Mouse (Mus musculus) adrenal gland, adult 2 months (tissue): ENCODE measurements around the gene Neu3. TPM values are rescaled to one million over a fixed set of nuclear protein-coding genes. Genes with fewer than 3 reads are reported as not detected.

ENCODE experiments used
- DNase-seq: peaks from one replicate; pipeline ENCODE4 v3.0.0; 2021
- long read RNA-seq: library from polyadenylated mRNA; stranded (forward); transcript quantifications from one replicate; pipeline ENCODE4 v2.0.0, GENCODE M21; 2021
- polyA plus RNA-seq: library from polyadenylated mRNA; depleted of rRNA; stranded (reverse); fragments of >200 nt; gene quantifications from 2 replicates; pipeline ENCODE4 v1.2.3, GENCODE M21; 2012; rRNA removed
- total RNA-seq, 2 experiments: library from RNA; stranded (reverse); gene quantifications; 2 replicates each; pipeline ENCODE4 v1.2.3; 2021

Gene Neu3
- total RNA-seq (1 to 10 TPM; 1.8 to 2.7 TPM), polyA plus RNA-seq (1.4 TPM in 2 replicates)
- long read RNA-seq, partial matches to known transcripts, result 0 of 2 reads
- long read RNA-seq, other reads (novel, unspliced or antisense), result 1 of 2 reads

DNA sequence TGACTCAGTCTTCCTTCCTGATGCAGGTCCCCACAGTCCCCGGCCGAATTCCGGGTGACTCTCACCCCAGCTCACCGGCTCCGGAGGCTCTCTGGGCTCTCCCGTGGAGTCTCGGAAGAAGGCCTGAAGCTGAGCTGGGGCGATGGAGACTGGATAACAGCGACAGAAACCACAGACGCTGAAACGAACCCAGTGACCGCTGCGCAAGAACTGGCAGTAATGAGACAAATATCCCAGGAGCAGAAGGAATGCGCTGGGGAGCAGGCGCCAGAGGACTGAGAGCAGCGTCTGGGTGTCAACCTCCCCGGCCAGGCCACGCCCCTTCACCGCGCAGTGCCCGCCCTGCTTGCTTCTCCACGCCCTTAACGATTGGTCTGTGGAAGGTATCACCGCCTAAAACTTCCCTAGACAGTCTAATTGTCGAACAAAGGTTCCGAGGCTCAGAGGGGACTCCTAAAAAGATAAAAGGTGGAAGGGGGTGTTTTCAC, at the start of gene Neu3:
Gene Neu3, minus strand, starts transcription at position 335 of the 488 bp plus-strand sequence.
- DNase-seq, result peak; percentile 96

DNA sequence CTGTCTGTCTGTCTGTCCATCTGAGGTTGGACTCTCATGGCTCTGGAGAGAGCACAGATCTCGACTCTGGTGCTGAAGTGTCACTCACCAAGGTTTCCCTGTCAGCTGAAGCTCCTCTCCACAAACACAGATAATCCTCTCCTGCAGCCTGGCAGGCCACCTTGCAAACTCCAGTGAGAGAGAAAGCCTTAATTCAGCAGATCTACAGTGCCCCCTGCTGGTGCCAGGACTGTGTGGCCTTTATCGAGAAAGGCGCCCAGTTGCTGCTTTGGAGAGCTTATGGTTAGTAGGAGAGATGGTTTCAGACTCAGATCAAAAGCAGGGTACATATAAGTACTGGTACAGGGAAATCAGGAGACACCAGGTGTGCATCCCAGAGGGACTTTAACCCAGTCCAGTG, 48.1 kb upstream of the Neu3 start:
- peak; percentile 78 for DNase-seq

DNA sequence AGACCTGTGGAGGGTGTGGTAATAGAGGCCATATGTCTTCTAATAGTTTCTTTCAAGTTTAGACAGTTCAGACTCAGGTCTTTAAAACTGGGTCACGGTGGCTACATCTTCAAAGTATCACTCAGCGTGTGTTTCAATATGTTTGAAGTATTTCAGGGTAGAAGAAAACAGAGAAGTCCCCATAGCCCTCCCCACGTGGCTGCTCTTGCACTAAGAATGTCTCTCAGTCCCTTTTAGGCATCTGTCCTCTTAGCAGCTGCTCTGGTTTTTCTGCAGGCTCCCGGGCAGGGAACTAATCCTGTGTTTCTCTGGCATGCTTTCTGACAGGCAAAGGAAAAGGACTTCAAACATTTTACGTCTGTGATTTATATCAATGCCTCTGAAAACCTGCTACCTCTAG, 47.7 kb upstream of the Neu3 start:
- DNase-seq, result no peak

DNA sequence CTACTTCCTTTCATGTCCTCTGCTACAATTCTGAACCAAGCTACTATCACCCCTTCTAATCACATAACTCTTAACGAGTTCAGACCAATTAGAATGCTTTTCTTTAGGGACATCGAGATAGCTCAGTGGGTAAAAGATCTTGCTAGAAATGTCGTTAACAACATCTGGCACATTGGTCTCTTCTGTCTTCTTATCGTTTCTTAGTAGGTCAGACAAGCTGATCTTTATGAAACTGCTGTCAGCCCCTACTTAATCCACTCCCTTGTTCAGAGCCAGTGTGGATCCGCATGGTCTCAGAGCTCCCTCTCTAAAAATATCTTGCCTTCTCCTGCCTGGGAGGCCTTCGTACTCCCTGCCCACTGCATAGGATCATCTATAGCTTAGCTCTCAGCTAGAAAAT, 45.7 kb upstream of the Neu3 start:
- DNase-seq, result no peak

DNA sequence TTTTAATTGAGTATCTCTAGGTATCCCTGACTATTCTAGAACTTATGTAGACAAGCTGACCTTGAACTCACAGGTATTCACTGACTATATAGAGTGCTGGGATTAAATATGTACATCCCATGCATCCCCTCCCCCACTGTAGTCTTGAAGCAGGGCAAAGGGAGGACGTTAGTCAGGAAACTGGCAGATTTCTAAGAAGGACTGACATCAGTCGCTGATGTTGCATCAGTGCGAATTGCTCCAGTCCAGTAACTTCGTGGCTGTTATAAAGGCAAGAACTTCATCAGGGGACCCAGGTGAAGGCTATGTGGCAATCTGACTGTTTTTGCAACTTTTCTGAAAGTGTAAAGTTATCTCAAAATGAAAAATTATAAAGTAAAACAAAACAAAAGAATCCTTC, 41.1 kb upstream of the Neu3 start:
- no peak for DNase-seq

DNA sequence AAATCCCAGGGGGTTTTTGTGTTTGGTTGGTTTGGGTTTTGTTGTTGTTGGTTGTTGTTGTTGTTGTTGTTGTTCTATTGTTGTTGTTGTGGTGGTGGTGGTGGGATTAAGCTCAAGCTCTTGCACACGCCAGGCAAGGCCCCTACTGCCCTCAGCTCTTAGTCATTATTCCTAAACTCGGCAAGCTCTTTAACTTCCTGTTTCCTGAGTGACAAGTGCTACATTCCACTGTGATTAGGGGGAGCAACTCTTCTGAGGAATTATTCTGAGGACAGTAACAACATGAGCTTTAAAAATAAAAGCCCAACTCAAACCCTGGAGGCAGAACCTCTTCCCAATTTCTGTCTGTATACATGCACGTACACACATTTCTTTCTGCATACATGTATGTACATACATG, 37.0 kb upstream of the Neu3 start:
- DNase-seq, result no peak

DNA sequence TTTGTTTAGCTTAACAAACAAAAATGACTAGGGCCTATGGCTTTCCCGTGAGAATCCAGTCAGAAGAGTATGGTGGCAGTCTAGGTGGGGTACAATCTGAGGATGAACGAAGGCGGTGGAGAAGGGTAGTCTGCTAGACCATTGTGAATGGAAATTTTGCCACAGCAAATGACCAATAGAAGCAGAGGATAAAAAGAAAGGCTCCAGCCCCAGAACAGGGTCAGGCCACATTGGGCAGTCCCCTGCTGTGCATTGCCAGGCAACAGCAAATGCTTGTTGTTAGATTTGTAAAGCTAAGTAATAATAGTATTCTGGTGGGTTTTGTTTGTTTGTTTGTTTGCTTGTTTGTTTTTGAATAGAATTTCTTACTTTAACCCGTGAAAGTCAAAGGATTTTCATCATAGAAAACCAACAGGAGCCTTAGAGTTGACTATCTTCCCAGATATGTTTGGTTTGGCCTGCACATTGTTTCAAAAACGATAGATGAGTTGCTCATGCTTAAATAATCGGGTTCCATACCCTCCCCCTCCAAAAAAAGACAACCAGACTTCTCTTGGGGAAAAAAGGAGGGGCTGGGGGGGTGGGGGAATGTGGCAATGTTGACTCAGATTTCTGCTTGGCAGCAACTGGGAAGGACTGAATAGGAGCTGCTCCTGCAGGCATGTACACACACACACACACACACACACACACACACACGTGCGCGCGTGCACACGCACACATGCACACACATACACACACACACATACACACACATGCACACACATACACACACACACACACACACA, 36.2 kb upstream of the Neu3 start:
- no peak for DNase-seq

DNA sequence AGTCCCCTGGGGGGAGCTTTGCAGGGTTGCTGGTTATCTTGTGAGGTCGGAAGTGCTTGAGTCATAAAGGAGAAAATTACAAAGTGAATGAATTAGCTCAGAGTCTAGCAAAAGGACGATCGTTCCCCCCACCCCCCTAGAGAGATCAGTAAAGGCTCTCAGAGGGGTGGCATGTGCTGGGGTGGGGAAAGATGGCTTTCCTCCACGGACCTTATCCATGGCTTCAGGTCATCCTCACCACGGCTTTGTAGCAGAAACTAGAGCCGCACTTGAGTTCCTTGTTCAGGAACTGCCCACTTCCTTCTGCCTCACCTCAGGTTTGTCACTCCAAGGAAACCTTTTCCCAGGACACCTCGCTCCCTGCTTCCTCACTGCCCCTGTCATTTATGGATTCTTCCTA, 35.1 kb upstream of the Neu3 start, which contains the start of gene Spcs2:
Gene Spcs2, minus strand, starts transcription at position 101 of the 400 bp plus-strand sequence.
- DNase-seq, result no peak

DNA sequence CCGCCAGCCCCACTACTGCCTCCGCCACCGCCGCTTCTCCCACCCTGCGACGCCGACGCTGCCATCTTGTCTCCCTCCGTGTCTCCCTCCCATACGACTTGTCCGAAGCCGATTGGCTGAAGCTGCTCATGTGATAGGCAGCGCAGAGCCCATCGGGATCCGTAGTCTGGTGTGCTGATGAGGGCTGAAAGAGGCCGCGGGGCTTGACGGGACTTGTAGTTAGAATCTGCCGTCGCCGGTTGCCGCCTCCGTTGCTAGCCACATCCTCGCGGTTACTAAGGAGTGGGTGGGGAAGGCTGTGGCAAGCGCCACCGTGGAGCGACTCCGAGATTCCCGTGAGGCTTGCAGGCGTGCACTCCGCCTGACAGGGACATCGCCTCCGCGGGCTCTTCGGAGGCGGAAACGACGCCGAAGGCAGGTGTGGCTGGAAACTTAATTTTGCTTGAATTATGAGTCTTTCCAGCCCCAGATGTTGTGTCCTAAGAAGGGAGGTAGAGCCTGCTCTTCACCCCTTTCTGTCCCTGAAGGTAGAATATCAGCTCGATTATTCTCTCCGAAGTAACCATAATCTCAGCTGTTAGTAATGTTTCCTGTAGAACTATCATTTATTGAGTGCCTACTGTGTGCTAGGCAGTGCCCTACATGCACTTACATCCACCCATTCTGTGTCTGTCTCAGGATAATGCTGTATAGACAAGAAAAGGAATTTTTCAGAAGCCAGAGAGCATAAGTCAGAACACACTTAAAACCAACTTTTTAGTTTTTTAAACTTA, 30.8 kb upstream of the Neu3 start, which contains the start of gene Xrra1:
Gene Xrra1, plus strand, starts transcription at position 304 of the 773 bp plus-strand sequence.
- DNase-seq, result peak; percentile 98

DNA sequence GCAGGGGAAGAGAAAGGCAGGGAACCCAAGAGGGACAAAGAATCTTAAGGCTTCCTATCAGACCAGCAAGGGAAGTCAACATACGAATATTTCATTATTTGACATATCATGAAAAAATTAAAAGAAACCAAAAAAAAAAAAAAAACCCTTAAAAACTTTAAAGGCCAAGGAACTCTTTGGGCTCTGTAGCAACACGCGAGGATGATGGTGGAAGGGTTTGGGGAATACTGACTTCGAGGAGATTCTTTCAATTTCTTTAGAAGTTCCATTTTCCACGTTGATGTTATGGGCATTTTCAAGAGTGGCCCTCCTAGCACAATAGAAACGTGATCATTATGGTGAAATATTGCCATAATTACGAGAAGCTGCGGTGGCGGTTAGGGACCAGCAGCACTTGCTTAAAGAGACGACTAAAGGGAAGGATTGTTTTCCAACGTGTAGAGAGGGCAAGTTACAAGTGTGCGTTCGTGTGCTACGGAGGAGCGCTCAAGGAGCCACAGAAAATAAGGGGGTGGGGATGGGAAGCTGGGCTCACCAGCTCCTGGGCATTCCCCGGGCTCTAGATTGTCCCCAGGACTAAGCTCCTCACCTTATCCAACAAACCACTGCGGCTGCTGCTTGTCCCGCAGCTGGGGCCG, 30.1 kb upstream of the Neu3 start:
- no peak for DNase-seq

DNA sequence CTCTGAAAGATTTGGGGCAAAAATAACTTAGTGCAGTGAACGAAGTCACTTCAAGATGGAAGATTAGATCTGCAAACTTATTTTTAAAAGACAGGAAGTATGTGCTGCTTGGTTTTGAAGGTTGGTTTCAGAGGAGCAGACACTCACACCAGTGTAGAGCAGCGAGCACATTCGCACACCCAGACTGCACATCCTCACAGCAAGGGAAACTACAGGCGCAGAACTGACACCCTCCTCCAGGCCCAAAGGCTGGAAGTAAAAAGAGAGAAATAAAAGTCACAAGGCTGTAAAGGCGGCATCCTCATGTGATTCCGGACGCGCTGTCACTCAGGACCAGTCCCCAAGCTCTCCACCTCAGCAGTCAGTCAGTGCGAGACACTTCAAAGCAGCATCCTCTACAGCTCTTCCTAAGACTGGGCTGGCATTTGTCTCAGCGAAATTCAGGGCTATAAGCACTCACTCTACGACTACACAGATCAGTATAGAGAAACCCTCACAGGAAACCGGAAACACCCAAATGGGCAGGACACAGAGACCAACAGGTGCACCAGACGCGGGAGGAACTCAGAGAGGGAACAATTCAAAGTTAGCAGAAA, 28.1 kb upstream of the Neu3 start:
- DNase-seq, result no peak

DNA sequence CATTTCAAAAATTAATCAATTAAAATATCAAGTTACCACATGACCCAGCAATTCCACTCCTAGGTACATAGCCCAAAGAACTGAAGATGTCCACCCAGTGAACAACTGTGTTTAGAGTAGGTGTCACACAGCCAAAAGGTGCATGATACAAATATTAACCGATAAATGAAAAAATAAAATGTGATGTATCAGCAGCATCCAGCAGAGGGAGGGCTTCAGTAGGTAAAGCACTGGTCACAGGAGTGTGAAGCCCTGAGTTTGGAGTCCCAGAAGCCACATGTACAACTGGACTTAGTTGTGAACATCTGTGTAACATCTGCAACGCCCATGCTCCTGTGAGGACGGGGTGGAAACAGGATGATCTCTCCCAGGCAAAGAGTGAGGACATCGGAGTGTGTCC, 26.1 kb upstream of the Neu3 start:
- DNase-seq, result no peak

DNA sequence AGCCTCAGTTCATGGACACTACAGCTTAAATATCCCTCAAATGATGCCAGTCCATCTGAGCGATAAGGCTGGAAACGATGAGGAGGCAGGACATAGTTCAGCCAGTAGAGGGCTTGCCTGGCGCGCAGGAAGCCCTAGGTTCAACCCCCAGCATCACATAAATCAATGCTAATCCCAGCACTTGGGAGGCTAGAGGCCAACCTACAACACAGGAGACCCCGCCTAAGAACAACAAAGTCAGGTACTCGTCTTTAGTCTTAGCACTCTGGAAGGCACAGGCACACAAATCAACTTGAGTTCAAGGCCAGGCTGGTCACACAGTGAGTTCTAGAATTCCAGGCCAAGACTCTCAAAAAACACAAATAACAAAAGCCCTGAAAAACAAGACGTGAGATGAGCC, 25.1 kb upstream of the Neu3 start:
- DNase-seq, result peak; percentile 23

DNA sequence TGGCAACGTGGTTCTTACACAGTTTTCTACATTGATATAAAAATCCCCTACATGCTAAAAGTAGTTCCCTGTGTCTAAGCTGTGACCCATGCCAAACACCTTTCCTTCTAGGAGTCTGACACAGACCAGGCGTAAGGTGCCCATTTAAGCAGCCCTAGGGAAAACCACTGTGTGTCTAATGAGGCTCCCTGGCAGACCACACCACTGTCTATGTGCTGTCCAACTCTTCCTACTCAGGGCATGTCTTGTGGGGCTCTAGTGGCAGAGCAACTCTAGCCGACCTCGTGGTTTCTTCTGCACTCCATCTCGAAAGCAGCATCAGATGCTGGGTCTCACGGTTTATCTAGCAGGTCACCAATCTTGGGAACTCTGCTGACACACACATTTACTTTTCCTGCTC, 23.4 kb upstream of the Neu3 start:
- no peak for DNase-seq

DNA sequence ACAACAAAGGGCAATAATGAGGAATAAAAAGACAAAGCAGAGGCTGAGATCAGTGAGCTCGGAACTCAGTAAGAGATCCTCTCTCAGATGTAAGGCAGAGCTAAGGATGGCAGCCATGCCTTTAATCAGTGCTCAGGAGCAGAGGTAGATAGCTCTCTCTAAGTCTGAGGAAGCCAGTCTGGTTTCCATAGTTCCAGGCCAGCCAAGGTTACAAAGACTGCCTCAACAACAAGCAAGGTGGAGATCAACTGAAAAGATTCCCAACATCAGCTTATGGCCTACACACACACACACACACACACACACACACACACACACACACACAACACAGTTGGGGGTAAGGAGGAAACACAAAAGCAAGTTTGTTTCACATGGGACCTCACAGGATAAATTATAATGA, 22.9 kb upstream of the Neu3 start:
- no peak for DNase-seq

DNA sequence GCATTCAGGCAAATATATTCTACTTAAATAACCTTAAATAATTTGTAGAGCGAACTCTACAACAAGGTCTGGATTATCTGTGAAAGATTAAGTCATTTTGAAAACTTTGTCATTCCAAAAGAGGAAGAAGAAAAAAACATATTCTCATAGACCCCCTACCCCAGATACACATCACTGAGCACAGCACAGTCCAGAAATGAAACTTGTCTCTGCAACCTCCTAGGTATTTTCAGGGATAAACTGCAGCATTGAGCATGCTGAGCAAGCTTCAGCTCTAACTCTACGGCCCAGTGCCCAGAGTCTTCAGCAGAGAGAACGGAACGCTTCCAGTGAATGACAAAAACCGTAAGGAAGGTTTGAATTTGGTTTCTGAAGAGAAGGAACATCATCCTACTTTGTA, 22.3 kb upstream of the Neu3 start:
- no peak for DNase-seq

DNA sequence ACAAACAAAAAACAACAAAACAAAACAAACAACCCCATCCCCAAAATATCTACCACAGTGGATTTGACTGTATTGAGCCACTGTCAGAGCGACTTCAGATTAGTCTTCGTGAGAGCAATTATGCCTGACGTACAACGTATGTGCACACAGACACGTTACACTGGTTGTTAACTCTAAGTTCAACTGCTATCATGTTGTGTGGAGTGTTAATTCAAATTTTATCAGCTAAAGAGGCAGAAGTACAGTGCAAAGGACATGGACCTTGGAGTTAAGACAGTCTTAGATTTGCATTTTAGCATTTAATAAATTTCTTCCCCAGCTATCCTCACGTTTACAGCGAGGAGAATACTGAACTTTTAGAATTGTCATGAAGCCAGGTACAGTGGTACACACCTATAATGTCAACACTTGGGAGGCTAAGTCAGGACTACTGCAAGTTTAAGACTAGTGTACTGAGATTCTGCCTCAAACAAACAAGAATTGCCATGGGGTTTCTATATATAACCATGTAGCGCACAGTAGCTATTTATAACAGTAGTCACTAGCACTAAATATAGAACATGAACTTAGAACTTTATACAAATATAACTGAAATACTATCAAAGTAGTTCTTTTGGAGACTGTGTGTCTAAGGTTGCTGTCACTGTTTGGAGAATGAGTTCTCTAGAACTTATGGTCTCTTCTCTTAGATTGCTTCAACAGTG, 17.5 kb upstream of the Neu3 start:
- no peak for DNase-seq

DNA sequence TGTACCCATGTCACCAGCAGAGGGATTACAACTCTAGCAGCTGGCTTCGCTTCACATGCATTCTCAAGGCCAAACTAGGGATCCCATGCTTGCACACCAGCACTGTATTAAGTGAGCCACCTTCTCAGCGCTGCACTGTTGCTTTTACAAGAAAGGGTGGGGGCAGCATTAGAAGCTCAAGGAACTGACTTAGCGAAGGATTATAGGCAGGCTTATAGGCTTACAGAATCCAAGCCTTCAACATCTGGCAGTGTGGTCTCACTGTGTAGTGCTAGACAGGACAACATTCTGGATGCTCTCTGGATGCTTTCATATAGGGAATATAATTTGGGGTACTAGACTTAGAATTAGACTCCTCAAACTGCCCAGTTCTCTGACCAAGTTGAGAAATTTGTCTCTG, 10.0 kb upstream of the Neu3 start:
- no peak for DNase-seq

DNA sequence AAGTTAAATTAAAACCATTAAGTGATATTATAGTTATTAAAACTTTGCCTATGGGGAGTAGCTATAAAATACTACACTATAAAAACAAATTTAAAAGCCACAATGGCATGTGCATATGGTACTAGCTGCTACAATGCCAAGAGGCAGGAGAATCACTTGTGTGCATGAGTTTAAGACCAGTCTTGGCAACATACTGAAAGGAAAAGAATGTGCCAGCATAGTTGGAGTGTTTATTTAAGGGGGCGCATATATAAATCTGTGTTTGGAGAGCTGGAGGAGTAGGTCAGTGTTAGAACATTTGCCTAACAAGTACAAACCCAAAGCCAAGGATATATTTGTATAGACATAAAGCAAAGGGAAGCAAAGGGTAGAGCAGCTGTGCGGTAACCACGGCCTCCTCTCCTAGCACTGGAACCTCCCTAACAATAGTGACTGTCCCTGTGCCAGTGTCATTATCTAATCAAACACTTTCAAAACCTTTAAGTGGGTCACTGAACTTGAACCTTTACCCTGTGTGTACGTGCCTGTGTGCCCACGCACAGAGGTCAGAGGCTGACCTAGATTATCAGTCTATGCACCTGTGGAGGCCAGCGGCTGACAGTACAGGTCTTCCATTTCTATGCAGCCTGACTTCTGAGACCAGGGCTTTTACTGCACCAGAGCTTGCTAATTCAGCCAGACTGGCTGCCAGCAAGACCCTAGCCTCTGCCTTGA, 9.3 kb upstream of the Neu3 start:
- DNase-seq, result no peak

DNA sequence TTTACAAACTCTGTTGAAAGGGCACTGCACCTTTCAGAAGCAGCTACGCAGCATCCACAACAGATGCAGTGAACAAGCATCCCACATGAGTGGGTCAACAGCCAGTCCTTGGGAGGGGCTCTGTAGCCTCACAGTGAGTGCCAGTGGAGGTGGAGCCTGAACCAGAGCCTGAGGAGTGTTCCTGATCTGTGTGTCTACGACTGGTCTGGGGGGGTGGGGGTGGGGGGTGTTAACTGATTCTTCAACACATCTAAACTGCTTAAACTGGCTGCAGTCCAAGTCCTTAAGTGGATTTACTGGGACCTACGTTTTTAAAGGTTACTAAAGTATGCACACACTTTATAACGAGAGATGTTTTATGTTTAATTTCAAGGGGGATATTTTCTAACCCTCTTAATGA, 8.6 kb upstream of the Neu3 start:
- no peak for DNase-seq
